Mouse (Mus musculus): ENCODE measurements around the gene Pafah1b2. TPM values are rescaled to one million over a fixed set of nuclear protein-coding genes. Genes with fewer than 3 reads are reported as not detected.

The Pafah1b2 gene
- polyA plus RNA-seq, 1 experiment, result 30.7 TPM

DNA sequence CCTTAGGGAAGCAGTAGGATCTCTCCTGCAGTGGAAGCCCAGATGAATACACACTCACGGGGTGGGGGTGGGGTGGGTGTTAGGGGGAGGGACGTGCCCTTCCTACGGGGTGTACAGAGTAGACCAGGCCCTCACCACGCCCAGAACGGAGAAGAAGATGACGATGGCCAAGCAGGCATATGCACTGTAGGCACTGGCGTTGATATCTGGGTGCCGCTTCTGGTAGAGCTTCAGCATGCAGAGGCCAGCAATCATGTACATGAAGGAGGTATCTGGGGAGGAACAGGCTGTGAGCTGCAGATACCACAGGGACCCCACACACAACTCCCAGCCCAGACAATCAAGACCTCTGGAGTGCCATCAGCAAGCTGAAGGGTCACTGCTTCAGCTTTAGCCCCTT is 69.6 kb downstream of the Pafah1b2 start:
- DNase-seq (ENCODE audit: low read depth), result no peak

DNA sequence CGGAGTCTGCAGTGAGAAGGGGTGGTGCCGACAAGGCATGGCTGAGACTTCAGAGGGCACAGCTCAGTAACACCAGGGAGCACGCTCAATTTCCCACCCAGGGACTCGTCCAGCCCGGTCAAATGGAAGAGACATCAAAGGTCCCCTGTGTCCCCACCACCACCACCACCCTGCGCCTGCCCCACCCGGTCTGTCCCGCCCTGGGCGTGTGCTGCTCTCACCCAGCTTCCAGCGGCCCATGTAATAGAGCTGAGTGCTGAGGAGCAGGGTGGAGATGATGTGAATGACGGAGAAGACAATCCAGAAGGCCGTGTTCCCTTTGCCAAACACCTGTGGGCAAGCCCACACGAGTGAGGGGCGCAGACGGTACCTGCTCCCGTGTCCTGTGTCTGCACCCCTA is 70.0 kb downstream of the Pafah1b2 start:
- no peak for DNase-seq (ENCODE audit: low read depth)

DNA sequence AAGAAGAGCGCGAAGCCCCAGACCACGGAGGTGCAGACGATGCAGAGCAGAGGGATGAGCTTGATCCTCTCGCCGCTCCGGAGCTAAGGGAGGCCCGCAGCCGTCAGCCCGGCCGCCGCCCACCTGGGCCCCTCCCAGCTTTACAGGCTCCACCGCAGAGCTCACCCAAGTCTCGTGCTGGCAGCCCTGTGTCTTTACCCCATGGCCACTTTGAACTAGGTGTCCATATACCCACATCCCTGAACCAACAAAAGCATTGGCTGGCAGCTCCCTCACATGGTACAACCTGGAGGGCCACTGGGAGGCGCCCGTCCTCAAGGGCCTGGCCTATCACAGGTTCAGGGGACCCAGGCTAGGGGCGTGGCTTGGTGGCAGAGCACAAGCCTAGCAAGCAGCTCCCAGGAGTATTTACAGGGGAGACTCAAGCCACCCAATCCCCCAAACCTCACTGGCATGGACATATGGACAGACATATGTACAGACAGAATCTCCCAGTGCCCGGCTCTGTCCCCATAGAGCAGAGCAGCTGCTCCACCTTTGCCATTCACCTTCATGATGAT is 71.1 kb downstream of the Pafah1b2 start:
- DNase-seq (ENCODE audit: low read depth), result no peak

DNA sequence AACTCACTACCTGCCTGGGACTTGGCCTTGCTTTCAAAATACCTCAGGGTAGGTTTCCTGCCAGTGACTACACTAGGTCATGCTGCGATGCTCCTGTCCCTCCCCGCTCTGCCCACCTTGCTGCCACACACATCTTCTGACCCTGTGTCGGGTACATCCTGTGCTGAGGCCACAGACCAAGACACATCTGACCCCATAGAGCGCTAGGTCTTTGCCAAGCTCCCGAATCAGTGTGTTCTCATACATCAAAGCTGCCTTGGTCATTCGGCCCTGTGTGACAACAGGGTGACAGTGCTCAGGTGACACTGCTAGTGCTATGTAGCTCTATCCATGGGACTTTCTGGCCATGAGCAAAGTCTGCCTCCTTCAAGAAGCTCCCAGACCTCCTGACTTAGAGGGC is 72.7 kb downstream of the Pafah1b2 start:
- DNase-seq (ENCODE audit: low read depth), result no peak

DNA sequence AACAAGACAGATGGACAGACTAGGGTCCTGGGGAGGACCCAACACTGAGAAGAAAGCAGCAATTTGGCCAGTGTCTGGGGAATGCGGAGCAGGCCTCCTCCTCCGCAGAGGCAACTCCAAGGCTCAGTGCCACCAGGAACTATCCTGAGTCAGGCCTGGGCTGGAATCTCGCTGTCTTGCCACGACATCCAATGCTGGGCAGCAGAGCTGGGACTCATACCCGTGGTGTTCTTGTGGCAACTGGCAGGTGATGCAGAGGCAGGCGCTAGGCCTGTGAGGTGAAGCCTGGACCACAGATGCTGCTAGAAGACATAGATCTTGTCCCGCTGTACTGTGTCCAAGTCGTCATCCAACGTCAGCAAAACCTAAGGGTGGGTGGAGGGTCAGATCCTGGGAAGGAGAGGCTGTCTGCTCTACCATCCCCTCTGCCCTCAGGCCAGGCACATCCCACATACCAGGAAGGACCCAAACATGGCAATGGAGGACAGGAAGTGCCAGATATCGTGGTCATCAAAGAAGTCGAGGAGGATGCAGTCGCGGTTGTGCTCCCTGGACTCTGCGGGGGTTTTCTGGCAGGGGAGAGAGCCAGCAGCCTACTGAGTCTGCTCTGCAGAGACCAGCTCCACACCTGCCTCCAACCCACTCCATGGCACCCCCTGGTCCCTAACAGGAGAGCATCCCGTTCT is 73.4 kb downstream of the Pafah1b2 start:
- no peak for DNase-seq (ENCODE audit: low read depth)

DNA sequence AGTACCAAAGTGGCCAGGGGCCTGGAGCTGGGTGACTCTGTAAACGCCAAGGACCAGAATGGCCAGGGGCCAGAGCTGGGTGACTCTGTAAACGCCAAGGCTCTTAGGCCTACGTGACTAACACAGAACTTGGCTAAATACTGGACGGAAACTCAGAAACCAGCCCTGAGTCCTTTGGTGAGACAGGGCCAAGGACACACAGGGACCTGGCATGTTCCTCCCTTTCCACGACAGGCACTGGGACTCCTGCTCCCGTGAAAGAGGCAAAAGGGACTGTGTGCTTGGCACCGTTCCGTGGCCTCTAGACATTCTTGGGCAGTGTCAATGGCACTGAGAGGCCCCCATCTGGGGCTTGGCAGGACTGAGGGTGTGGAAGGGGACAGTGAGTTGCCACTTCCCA is 74.4 kb downstream of the Pafah1b2 start:
- no peak for DNase-seq (ENCODE audit: low read depth)

DNA sequence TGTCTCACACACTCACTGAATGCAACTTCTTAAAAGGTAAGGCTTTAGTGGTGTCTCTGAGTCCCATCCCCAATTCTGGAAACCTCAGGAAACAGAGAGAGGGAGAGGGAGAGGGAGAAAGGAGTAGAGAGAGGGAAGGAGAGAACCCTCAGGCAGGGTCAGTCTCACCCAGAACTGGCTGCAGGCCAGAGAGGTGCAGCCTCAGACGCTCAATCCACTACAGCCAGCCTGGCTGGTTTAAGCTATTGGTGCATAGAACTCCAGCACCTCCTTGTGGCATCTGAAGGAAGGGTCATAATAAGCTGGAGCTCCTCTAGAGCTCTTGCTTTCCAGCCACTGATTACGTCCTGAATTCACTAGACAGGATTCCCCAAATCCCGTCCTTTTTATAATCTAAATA is 75.6 kb downstream of the Pafah1b2 start:
- DNase-seq (ENCODE audit: low read depth), result no peak

DNA sequence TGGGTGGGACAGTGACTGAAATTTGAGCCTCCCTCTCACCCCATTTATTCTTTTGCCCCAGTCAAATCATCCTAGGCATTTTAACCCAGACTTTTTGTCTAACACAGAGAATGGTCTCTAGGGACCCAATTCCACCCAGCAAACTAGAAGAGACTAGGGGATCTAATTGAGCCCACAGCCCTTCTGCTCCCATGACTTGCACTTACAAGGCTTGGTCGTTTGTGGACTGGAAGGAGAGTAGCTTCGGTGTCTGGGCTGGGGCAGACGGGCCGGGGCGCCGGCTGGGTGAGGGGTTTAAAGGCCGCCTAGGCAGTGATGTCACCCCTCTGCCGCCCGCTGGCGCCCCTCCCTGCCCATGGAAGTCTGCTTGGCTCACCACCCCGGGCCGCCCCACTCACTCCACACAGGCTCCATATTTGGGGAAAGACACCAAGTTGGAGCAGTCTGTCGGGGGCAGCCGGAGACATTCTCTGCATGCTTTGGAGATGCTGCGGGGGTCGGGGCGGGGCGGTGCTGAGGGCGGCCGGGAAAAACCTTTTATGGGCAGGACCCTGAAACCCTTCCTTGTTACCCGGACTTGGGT is 76.8 kb downstream of the Pafah1b2 start, which contains the start of gene Tagln:
Tagln (minus strand) TSS at position 431 of the 583 bp plus-strand sequence.
- DNase-seq (ENCODE audit: low read depth), result no peak

DNA sequence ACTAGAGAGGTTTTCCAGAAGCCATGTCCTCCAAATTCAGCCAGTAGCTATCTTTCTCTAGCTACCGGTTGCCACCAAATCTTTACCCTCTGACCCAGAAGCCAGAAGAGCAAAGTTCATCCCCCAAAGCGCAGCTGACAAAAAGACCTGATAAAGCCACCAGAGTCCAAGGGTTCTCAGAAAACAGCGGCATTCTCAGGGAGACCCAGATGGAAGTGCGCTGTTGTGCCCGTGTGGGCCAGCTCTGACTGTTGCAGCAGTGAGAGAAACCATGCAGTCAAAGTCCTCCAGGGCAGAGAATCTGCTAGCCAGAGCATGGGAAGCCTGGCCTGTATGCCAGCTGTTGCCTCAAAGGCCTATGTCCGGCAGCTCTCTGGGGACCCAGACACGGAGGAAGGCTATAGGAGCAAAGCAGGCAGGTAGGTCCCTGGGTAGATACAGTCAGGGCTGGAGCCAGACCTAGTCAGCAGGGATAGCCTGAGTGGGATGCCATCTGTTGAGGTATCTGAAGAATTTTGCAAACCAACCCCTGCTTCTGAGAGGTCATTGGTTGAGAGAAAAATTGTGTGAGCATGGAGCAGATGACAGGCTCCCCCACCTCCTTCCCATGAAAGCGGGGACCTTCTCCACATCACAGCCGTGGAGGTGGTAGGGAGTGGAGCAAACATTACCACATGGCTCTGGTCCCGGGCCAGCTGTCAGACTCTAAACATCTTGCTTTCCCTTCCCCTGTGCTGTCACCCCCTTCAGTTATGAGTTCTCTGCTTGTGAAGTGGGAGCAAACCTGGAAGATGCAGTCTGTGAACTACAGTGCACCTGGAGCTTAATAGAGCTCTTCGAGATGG is 79.7 kb downstream of the Pafah1b2 start:
- no peak for DNase-seq (ENCODE audit: low read depth)

DNA sequence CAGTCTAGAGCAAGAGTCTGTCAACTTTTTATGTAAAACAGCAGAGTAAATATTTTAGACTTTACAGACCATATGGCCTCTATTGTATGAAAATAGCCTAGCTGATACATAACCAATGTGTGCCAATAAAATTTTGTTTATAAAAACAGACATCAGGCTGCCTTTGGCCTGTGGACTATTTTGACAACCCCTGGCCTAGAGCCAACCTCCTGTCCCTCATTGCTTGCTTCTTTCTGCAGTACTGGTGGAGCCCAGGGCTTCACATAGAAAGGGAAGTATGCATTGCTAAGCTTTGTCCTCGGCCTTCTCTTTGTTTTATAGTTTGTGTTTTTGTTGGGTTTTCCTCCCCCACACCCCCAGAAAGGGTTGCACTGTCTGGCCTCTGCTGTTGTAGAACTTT is 80.5 kb downstream of the Pafah1b2 start:
- DNase-seq (ENCODE audit: low read depth), result no peak

DNA sequence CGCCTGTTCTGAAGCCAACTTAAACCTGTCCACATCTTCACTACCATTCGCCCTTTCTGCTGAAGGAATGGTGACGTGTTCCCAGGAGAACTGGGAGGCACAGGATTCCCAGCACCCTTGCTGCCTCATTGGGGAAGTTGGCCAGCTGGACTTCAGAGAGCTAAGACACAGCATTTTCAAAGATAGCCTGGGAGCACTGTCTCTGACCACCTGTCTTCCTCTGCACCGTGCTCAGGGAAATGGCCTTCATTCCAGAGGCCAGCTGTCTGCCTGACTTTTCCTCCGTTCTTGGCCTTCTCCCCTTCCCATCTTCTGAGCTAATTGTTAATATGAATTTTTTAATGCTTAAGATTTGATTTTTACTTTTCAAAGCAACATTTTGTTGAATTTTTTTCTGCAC is 83.2 kb downstream of the Pafah1b2 start:
- DNase-seq (ENCODE audit: low read depth), result no peak

DNA sequence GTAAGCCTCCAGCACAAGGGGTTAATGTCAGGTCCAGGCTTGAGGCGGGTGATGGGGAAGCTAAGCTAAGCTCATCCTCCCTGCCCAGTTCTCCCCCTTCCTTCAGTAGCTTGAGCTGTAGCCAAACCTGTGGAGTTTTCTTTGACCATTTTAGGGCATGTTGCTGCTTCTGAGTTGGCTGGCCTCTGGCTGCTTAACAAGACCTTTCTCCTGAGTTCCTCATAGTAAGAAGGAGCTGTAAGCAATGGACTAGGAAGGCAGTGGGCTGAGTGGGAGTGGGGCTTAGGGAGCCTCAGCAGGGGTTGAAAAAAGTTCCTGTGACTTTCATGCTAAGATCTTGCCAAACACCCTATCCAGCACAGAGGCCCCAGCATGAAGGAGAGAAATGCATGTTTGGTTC is 92.6 kb downstream of the Pafah1b2 start:
- no peak for DNase-seq (ENCODE audit: low read depth)

DNA sequence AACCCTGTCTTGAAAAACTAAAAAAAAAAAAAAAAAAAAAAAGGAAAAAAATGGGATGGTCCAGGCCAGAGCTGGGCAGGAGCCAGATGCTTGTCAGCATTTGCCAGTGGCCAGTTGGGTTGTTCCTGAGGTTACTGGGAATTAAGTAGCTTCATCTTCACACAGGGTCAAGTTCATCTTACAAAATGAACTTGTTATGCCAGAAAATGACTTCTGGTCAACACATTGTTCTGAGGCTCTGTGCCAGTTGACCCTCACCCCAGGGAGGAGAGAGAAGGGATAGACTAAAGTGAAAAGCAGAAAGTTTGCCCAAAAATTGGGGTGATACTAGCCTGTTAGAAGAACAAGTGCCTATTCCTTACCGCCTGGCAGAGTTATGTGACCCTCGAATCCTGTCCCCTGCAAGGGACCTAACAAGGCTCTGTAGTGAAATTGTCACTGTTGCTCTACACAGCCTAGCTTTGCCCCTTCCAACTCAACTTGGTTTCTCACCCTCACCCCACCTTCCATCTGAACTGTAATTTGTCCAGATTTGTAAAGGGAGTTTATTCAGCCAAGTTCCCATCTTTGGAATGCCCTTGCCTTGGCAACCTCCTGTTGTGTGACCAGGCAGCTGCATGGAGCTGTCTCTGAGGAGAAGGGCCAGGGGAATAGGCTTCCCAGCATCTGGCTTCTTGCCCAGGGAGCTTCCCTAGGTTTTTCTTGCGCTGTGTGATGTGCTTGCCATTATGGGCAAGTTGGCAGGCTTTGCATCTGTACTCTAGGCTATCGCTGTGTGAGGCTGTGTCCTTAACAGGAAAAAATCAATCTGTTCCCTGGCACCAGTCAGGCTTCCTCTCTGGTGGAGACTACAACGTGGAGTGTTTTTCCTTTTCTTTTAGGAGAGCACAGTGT is 95.2 kb downstream of the Pafah1b2 start:
- no peak for DNase-seq (ENCODE audit: low read depth)

DNA sequence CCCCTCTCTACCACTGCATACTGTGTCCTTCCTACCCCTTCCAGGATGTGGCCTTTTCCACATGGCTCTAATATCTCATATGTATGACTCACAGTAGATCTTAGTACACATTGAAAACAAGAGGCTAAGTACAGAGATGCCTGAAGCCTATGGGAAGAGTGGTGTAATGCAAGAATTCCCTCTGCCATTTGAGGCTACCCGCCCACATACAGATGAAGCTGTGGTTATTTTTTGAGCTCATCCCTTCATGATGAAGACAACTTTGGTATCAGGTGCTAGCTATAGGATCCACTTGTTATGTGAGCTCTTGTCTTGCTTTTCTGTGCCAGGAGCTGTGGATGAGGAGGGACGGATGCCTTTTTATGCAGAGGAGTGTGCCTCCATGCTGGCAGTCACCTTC is 96.8 kb downstream of the Pafah1b2 start:
- DNase-seq (ENCODE audit: low read depth), result no peak

Other genes with a start within 250 kb of the Pafah1b2 start
- 22.6 and 24.5 TPM in 2 replicates for gene Cep164, start 184.0 kb downstream of the Pafah1b2 start, polyA plus RNA-seq (2012; rRNA removed)
- 24.4 and 28.1 TPM in 2 replicates for gene Bace1, start 174.1 kb downstream of the Pafah1b2 start, polyA plus RNA-seq (2012; rRNA removed)
- gene Pcsk7, start 106.2 kb downstream of the Pafah1b2 start, polyA plus RNA-seq (2012; rRNA removed), result 31.8 and 53.0 TPM in 2 replicates
- 15.1 and 17.7 TPM in 2 replicates for gene Rnf214, start 105.8 kb downstream of the Pafah1b2 start, polyA plus RNA-seq (2012; rRNA removed)
- 310 and 445 TPM in 2 replicates for gene Tagln, start 76.6 kb downstream of the Pafah1b2 start, polyA plus RNA-seq (2012; rRNA removed)
- 698 and 957 TPM in 2 replicates for gene Sidt2, start 57.4 kb downstream of the Pafah1b2 start, polyA plus RNA-seq (2012; rRNA removed)
- 11.7 and 21.0 TPM in 2 replicates for gene Sik3, start 130 bp upstream of the Pafah1b2 start, polyA plus RNA-seq (2012; rRNA removed)
- gene Apoa1, start 215.9 kb upstream of the Pafah1b2 start, polyA plus RNA-seq (2012; rRNA removed), result 0.58 and 5.2 TPM in 2 replicates
- 1.9 and 11.9 TPM in 2 replicates for gene Apoc3, start 222.9 kb upstream of the Pafah1b2 start, polyA plus RNA-seq (2012; rRNA removed)
- 0.71 TPM in 1 of 2 replicates, not detected in the other for gene Apoa4, start 228.0 kb upstream of the Pafah1b2 start, polyA plus RNA-seq (2012; rRNA removed)

Measured in gonadal fat pad, adult 2 months (tissue).